Mouse (Mus musculus) forebrain, embryonic 11.5 days (tissue): ENCODE results near the gene Vdr. TPM values are rescaled to one million over a fixed set of nuclear protein-coding genes. Genes with fewer than 3 reads are reported as not detected.

ENCODE experiments used
- ATAC-seq: fragments of 200-750 bp; cut with Nextera tagmentation; replicated peaks from 2 replicates; pipeline ENCODE4 v1.8.0; 2017; ENCODE audit warnings: moderate TSS enrichment; ENCODE audit not compliant: low FRiP score
- DNase-seq: peaks from one replicate; pipeline ENCODE4 v3.0.0-alpha.2; 2017; ENCODE audit warnings: low spot score
- H3K27ac ChIP-seq: fragments of 300-500 bp; sonication (generic); 2 replicates; pipeline ENCODE4 v1.5.1; 2014; ENCODE audit warnings: low read depth, low read length
- H3K27me3 ChIP-seq: fragments of 300-500 bp; sonication (generic); 2 replicates; pipeline ENCODE4 v1.6.1; 2014; ENCODE audit warnings: mild to moderate bottlenecking, low read length, mixed read lengths; ENCODE audit not compliant: control insufficient read depth, insufficient read depth
- H3K36me3 ChIP-seq: fragments of 300-500 bp; sonication (generic); 2 replicates; pipeline ENCODE4 v1.6.1; 2014; ENCODE audit warnings: mild to moderate bottlenecking, low read length, moderate library complexity, mixed read lengths; ENCODE audit not compliant: control insufficient read depth, insufficient read depth
- H3K4me1 ChIP-seq: fragments of 300-500 bp; sonication (generic); replicated peaks from 2 replicates; pipeline ENCODE4 v1.6.1; 2014; ENCODE audit warnings: low read length, mixed read lengths; ENCODE audit not compliant: control insufficient read depth, insufficient read depth
- H3K4me2 ChIP-seq: fragments of 300-500 bp; sonication (generic); 2 replicates; pipeline ENCODE4 v1.6.1; 2014; ENCODE audit warnings: low read depth, mild to moderate bottlenecking, low read length, moderate library complexity, mixed read lengths; ENCODE audit not compliant: severe bottlenecking
- H3K4me3 ChIP-seq: fragments of 300-500 bp; sonication (generic); 2 replicates; pipeline ENCODE4 v1.5.1; 2014; ENCODE audit warnings: low read depth, low read length
- H3K9ac ChIP-seq: fragments of 300-500 bp; sonication (generic); 2 replicates; pipeline ENCODE4 v1.6.1; 2014; ENCODE audit warnings: low read length
- H3K9me3 ChIP-seq: fragments of 300-500 bp; sonication (generic); 2 replicates; pipeline ENCODE4 v1.6.1; 2016; ENCODE audit warnings: low read length, mixed read lengths; ENCODE audit not compliant: control insufficient read depth
- WGBS: fragments of 180-500 bp; shearing (Covaris S2); extraction: QIAGEN DNeasy Blood & Tissue Kit; methylation state at CpG from one replicate; pipeline ENCODE4 v1.1.7; 2014; 5-methylcytosine and 5-hydroxymethylcytosine counted together
- polyA plus RNA-seq: library from polyadenylated mRNA; unstranded; fragments of >200 nt; fragmentation: Nextera tagmentation; extraction: Ambion mirVana; gene quantifications from 2 replicates; pipeline ENCODE4 v1.2.1, GENCODE M21; 2014

The Vdr gene
- polyA plus RNA-seq, 1 experiment from 2014 or later, result 0.17 TPM

- no peaks in the 10 kb centered on the region for H3K36me3 ChIP-seq
- no peaks in the 10 kb centered on the region for H3K27me3 ChIP-seq
- no peak overlapping the region for H3K27ac ChIP-seq
- H3K9me3 ChIP-seq, result no peaks in the 10 kb centered on the region
- WGBS, result 85% methylated on average over 3 of the region's 3 CpGs
- H3K4me2 ChIP-seq, result no peak overlapping the region
- ATAC-seq, result no peak
- H3K4me3 ChIP-seq, result no peak overlapping the region
- H3K9ac ChIP-seq, result no peak overlapping the region
- no peaks in the 10 kb centered on the region; the same call in 1 of the 2 replicates for H3K4me1 ChIP-seq
- DNase-seq, result no peak
These were observed 58.1 kb downstream of the Vdr start for GRCm38 (mm10) chr15:97852291-97852690.

- Histone ChIP-seq H3K9me3 (no peaks in the 10 kb centered on the region), H3K4me1 (no peaks in the 10 kb centered on the region; the same call in 1 of the 2 replicates), H3K27me3 (no peaks in the 10 kb centered on the region), H3K9ac (no peak overlapping the region), H3K36me3 (no peaks in the 10 kb centered on the region), H3K4me3 (no peak overlapping the region), H3K4me2 (no peak overlapping the region), H3K27ac (no peak overlapping the region)
- 83% methylated on average over 5 of the region's 5 CpGs for WGBS
- DNase-seq (no peak), ATAC-seq (no peak)
These were observed 59.4 kb downstream of the Vdr start for GRCm38 (mm10) chr15:97851011-97851410.

- DNase-seq, result no peak
- 14% methylated on average over 2 of the region's 2 CpGs for WGBS
- Histone ChIP-seq H3K9ac (no peak overlapping the region), H3K4me1 (no peaks in the 10 kb centered on the region; the same call in 1 of the 2 replicates), H3K36me3 (no peaks in the 10 kb centered on the region), H3K4me3 (no peak overlapping the region), H3K27me3 (no peaks in the 10 kb centered on the region), H3K9me3 (no peaks in the 10 kb centered on the region), H3K27ac (no peak overlapping the region), H3K4me2 (no peak overlapping the region)
- no peak for ATAC-seq
These were observed 60.0 kb downstream of the Vdr start for GRCm38 (mm10) chr15:97850441-97850840.

GRCm38 (mm10) chr15:97849116-97849911 lies 61.1 kb downstream of the Vdr start:
- H3K4me1 ChIP-seq, result no peaks in the 10 kb centered on the region; the same call in 1 of the 2 replicates
- H3K9me3 ChIP-seq, result no peaks in the 10 kb centered on the region
- H3K4me3 ChIP-seq, result peak overlapping the region; percentile 29
- no peaks in the 10 kb centered on the region for H3K27me3 ChIP-seq
- ATAC-seq (peak; percentile 70; the same call in 1 of the 2 replicates), DNase-seq (peak; percentile 87)
- H3K9ac ChIP-seq, result peak overlapping the region; percentile 35; the same call in 1 of the 2 replicates
- no peak overlapping the region for H3K27ac ChIP-seq
- H3K4me2 ChIP-seq, result peak overlapping the region; percentile 52
- H3K36me3 ChIP-seq, result no peaks in the 10 kb centered on the region
- 7% methylated on average over 19 of the region's 19 CpGs for WGBS

GRCm38 (mm10) chr15:97847866-97848265 lies 62.6 kb downstream of the Vdr start:
- Histone ChIP-seq H3K27ac (no peak overlapping the region), H3K4me2 (no peak overlapping the region), H3K27me3 (no peaks in the 10 kb centered on the region), H3K36me3 (no peaks in the 10 kb centered on the region), H3K4me1 (no peaks in the 10 kb centered on the region; the same call in 1 of the 2 replicates), H3K9ac (no peak overlapping the region), H3K9me3 (no peaks in the 10 kb centered on the region), H3K4me3 (no peak overlapping the region)
- ATAC-seq, result no peak
- no peak for DNase-seq
- WGBS, result 94% methylated on average over 2 of the region's 2 CpGs

GRCm38 (mm10) chr15:97847285-97847684 lies 63.1 kb downstream of the Vdr start:
- DNase-seq (no peak), ATAC-seq (no peak)
- Histone ChIP-seq H3K4me3 (no peak overlapping the region), H3K36me3 (no peaks in the 10 kb centered on the region), H3K4me1 (no peaks in the 10 kb centered on the region; the same call in 1 of the 2 replicates), H3K9ac (no peak overlapping the region), H3K4me2 (no peak overlapping the region), H3K9me3 (no peaks in the 10 kb centered on the region), H3K27ac (no peak overlapping the region), H3K27me3 (no peaks in the 10 kb centered on the region)
- WGBS, result 79% methylated on average over 4 of the region's 4 CpGs

GRCm38 (mm10) chr15:97846121-97846882 lies 64.1 kb downstream of the Vdr start:
- H3K27me3 ChIP-seq, result no peaks in the 10 kb centered on the region
- H3K9ac ChIP-seq, result no peak overlapping the region
- no peak overlapping the region for H3K4me2 ChIP-seq
- ATAC-seq, result no peak
- no peak overlapping the region for H3K27ac ChIP-seq
- 89% methylated on average over 11 of the region's 11 CpGs for WGBS
- H3K4me1 ChIP-seq, result no peaks in the 10 kb centered on the region; the same call in 1 of the 2 replicates
- no peaks in the 10 kb centered on the region for H3K36me3 ChIP-seq
- no peaks in the 10 kb centered on the region for H3K9me3 ChIP-seq
- H3K4me3 ChIP-seq, result no peak overlapping the region
- DNase-seq, result no peak

- WGBS, result 74% methylated on average over 19 of the region's 19 CpGs
These were observed 66.1 kb downstream of the Vdr start, which contains the start of gene Hdac7 for GRCm38 (mm10) chr15:97844037-97845034. TSS of gene Hdac7 (minus strand) at chr15:97844502.

More at GRCm38 (mm10) chr15:97844037-97845034, 66.1 kb downstream of the Vdr start, which contains the start of gene Hdac7:
- no peaks in the 10 kb centered on the region for H3K36me3 ChIP-seq
- H3K27ac ChIP-seq, result no peak within 1 kb of the TSS
- H3K9ac ChIP-seq, result no peak within 1 kb of the TSS
- H3K27me3 ChIP-seq, result no peaks in the 10 kb centered on the region
- no peaks in the 10 kb centered on the region for H3K9me3 ChIP-seq
- ATAC-seq (no peak), DNase-seq (no peak)
- no peak within 1 kb of the TSS for H3K4me3 ChIP-seq
- H3K4me2 ChIP-seq, result no peak within 1 kb of the TSS
- no peaks in the 10 kb centered on the region; the same call in 1 of the 2 replicates for H3K4me1 ChIP-seq
